Mouse (Mus musculus): Measurements from ENCODE around the gene Defb15. TPM values are rescaled to one million over a fixed set of nuclear protein-coding genes. Genes with fewer than 3 reads are reported as not detected.

Gene Defb15
- polyA plus RNA-seq (2017; shearing (Covaris generic)) = not detected

DNA sequence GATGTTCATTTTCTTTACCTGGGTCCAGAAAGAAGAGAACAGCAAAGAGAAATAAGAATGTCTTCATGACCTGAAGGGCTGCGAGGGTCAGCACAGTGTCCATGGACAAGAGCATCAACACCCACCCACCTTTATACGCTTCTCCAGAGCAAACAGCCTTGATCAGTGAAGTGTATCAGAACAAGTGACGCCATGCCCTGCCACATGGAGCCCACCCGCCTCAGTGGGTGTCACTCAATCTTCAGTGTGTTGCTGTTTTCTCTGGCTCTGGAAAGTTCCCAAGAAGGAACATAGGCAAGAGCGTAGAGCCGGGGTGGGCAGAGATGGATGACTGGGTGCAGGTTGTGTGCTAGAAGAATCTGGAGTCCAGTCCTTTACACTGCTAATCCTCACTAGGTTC is at the start of gene Defb15:
Defb15 (minus strand) TSS at position 101 of the 400 bp plus-strand sequence.

DNA sequence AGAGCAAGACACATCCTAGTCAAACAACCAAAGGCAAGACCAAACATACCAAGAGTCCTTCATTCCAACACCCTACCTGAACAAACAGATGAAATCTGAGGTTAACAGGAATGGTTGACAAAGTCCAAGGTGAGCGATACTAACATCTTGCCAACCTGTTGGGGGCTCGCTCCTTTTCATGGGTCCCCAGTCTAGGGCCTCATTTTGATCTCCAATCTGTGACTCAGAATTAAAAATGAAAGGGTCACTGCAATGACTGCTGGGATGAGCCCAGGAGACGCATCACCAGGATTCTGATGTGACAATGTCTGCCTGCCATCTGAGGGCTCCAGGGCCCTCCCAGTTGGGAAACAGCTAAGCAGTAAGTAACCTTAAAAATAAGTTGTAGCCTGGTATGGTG is 37.0 kb upstream of the Defb15 start, which contains the start of gene Ccdc70:
Ccdc70 (plus strand) TSS at position 301 of the 400 bp plus-strand sequence.

DNA sequence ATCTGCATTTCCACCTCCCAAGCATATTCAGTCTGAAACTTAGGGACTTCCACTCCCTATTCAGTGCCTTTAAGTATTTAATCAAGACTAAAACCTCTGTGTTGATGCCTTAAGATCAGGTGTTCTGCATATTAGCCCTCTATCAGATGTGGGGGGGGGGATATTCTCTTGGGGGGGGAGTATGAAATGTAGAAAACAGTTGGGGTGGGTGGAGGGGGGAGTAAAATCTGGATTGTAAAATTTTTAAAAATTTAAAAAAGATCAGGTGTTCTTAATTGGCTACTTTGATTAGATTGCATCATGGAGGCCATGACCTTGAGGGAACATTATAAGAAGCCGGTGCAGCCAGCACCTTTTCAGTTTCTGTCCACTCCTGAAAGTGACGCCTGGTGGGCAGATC is 25.9 kb upstream of the Defb15 start, which contains the start of gene Fam90a1a:
Fam90a1a (plus strand) TSS at position 301 of the 400 bp plus-strand sequence.

DNA sequence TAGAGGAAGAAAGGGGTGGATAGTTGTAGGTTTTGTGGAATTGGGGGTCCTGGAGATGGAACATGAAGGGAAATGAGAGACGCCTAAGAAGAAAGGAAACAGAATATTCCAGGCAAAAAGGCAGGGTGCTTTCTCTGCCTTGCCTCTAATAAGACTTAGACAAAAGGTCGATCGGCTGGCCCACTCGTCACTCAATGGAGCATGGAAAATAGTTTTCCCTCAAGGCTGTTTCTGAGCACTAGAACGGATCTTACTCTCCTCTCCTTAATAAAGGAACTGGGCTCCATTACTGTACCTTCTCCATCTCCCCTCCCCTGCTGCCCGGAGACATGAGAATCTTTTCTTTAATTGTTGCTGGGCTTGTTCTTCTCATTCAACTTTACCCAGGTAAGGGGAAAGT is 14.0 kb upstream of the Defb15 start, which contains the start of gene Defb13:
Defb13 (plus strand) TSS at position 301 of the 400 bp plus-strand sequence.

DNA sequence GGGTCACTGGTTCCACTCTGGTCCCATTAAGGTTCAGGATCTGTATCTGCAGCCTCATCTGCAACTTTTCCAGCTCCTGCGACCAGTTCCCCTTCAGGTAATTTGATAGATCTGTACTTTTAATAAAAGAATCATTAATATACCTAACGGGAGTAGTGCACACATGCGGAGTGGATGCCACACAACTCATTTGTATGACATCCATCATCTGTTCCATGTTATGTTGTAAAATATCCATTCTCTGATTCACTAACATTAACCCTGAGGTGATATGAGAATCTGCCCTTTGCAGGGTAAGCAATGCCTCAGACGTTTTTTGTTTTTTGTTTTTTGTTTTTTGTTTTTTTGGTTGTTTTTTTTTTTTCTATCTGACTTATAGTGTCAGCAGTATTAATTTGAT is 5.5 kb upstream of the Defb15 start, which contains the start of gene Defb35:
Defb35 (plus strand) TSS at position 301 of the 400 bp plus-strand sequence.

DNA sequence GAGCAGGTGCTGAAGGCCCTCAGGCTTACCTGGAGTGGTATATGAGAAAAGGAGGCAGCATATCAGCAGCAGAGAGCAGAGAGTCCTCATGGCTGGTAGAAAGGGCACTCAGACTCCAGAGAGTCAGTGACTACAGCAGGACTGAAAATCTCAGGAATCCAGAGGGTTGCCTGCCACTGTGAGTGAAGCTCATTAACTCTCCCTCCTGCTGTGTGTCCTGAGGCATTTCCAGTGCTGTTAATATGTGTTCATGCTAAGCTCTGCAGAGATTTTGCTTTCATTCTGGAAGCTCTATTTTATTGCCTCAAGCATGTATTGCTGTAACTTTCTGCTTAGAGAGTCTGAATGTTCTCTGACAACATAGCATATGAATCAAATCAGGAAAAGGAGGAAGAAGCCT is 26.2 kb downstream of the Defb15 start, which contains the start of gene Defb11:
Defb11 (minus strand) TSS at position 123 of the 400 bp plus-strand sequence.

DNA sequence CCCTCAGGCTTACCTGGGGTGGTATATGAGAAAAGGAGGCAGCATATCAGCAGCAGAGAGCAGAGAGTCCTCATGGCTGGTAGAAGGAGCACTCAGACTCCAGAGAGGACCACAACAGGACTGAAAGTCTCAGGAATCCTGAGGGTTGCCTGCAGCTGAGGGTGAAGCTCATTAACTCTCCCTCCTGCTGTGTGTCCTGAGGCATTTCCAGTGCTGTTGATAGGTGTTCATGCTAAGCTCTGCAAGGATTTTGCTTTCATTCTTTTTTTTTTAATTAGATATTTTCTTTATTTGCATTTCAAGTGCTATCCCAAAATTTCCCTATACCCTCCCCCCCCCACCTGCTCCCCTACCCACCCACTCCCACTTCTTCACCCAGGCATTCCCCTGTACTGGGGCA is 47.2 kb downstream of the Defb15 start, which contains the start of gene Defb9:
Defb9 (minus strand) TSS at position 101 of the 400 bp plus-strand sequence.

Other genes with a start within 250 kb of the Defb15 start
- gene AY761184, start 229.1 kb downstream of the Defb15 start, polyA plus RNA-seq (2017; shearing (Covaris generic)) = not detected
- gene Defa24, start 198.2 kb downstream of the Defb15 start, polyA plus RNA-seq (2017; shearing (Covaris generic)) = not detected
- gene Defb50, start 109.2 kb downstream of the Defb15 start, polyA plus RNA-seq (2017; shearing (Covaris generic)) = not detected
- gene Defb2, start 92.8 kb downstream of the Defb15 start, polyA plus RNA-seq (2017; shearing (Covaris generic)) = not detected
- gene Defb10, start 73.8 kb downstream of the Defb15 start, polyA plus RNA-seq (2017; shearing (Covaris generic)) = not detected
- not detected for gene Defb9, start 47.3 kb downstream of the Defb15 start, polyA plus RNA-seq (2017; shearing (Covaris generic))
- gene Defb11, start 26.3 kb downstream of the Defb15 start, polyA plus RNA-seq (2017; shearing (Covaris generic)) = not detected
- gene Defb35, start 5.6 kb upstream of the Defb15 start, polyA plus RNA-seq (2017; shearing (Covaris generic)) = not detected
- gene Defb13, start 14.1 kb upstream of the Defb15 start, polyA plus RNA-seq (2017; shearing (Covaris generic)) = not detected
- gene Fam90a1a, start 26.0 kb upstream of the Defb15 start, polyA plus RNA-seq (2017; shearing (Covaris generic)) = not detected
- gene Ccdc70, start 37.1 kb upstream of the Defb15 start, polyA plus RNA-seq (2017; shearing (Covaris generic)) = not detected
- 0.05 TPM for gene Atp7b, start 127.6 kb upstream of the Defb15 start, polyA plus RNA-seq (2017; shearing (Covaris generic))
- gene Alg11, start 128.0 kb upstream of the Defb15 start, polyA plus RNA-seq (2017; shearing (Covaris generic)) = 10.2 TPM
- gene Nek5, start 192.3 kb upstream of the Defb15 start, polyA plus RNA-seq (2017; shearing (Covaris generic)) = not detected
- gene Nek3, start 233.7 kb upstream of the Defb15 start, polyA plus RNA-seq (2017; shearing (Covaris generic)) = 4.2 TPM